Mouse (Mus musculus): ENCODE measurements around the gene Edn2. TPM values are rescaled to one million over a fixed set of nuclear protein-coding genes. Genes with fewer than 3 reads are reported as not detected.
A peak's percentile ranks its signal among the peaks of the same experiment; 100 is the strongest.

Gene Edn2
- polyA plus RNA-seq, 1 experiment from 2014 or later: 0.38 TPM

- Histone ChIP-seq H3K27me3 (replicated peaks; ENCODE audit: control insufficient read depth, insufficient read depth, low read length) (no peaks in the 10 kb centered on the region), H3K4me2 (ENCODE audit: low read length) (no peak overlapping the region), H3K27ac (ENCODE audit: low read length) (no peak overlapping the region), H3K4me1 (replicated peaks; ENCODE audit: control insufficient read depth, insufficient read depth, low read length) (peaks cover 8% of the 10 kb centered on the region; the same call in 1 of the 2 replicates), H3K4me3 (replicated peaks; ENCODE audit: low read length) (no peak overlapping the region), H3K9ac (replicated peaks; ENCODE audit: low read depth, low read length) (no peak overlapping the region), H3K9me3 (ENCODE audit: control insufficient read depth, low read length) (no peaks in the 10 kb centered on the region), H3K36me3 (ENCODE audit: control insufficient read depth, insufficient read depth) (no peaks in the 10 kb centered on the region)
- ATAC-seq: no peak
- WGBS: 82% methylated on average over 4 of the region's 4 CpGs
Observed at GRCm38 (mm10) chr4:120130926-120131325, 30.1 kb upstream of the Edn2 start.

- no peak for ATAC-seq
- no peaks in the 10 kb centered on the region for H3K9me3 ChIP-seq (ENCODE audit: control insufficient read depth, low read length)
- H3K4me2 ChIP-seq (ENCODE audit: low read length): no peak overlapping the region
- no peak overlapping the region for H3K9ac ChIP-seq (replicated peaks; ENCODE audit: low read depth, low read length)
- H3K36me3 ChIP-seq (ENCODE audit: control insufficient read depth, insufficient read depth): no peaks in the 10 kb centered on the region
- peaks cover 6% of the 10 kb centered on the region; the same call in 1 of the 2 replicates for H3K4me1 ChIP-seq (replicated peaks; ENCODE audit: control insufficient read depth, insufficient read depth, low read length)
- no peaks in the 10 kb centered on the region for H3K27me3 ChIP-seq (replicated peaks; ENCODE audit: control insufficient read depth, insufficient read depth, low read length)
- 64% methylated on average over 24 of the region's 24 CpGs for WGBS
- H3K27ac ChIP-seq (ENCODE audit: low read length): no peak overlapping the region
- H3K4me3 ChIP-seq (replicated peaks; ENCODE audit: low read length): no peak overlapping the region
Observed at GRCm38 (mm10) chr4:120131441-120132220, 29.4 kb upstream of the Edn2 start.

GRCm38 (mm10) chr4:120134223-120134622, 26.8 kb upstream of the Edn2 start:
- no peak overlapping the region for H3K4me3 ChIP-seq (replicated peaks; ENCODE audit: low read length)
- H3K9me3 ChIP-seq (ENCODE audit: control insufficient read depth, low read length): no peaks in the 10 kb centered on the region
- 83% methylated on average over 6 of the region's 6 CpGs for WGBS
- no peak overlapping the region for H3K9ac ChIP-seq (replicated peaks; ENCODE audit: low read depth, low read length)
- H3K27ac ChIP-seq (ENCODE audit: low read length): no peak overlapping the region
- H3K27me3 ChIP-seq (replicated peaks; ENCODE audit: control insufficient read depth, insufficient read depth, low read length): no peaks in the 10 kb centered on the region
- no peaks in the 10 kb centered on the region for H3K4me1 ChIP-seq (replicated peaks; ENCODE audit: control insufficient read depth, insufficient read depth, low read length)
- H3K4me2 ChIP-seq (ENCODE audit: low read length): no peak overlapping the region
- ATAC-seq: no peak
- no peaks in the 10 kb centered on the region for H3K36me3 ChIP-seq (ENCODE audit: control insufficient read depth, insufficient read depth)

GRCm38 (mm10) chr4:120141810-120142209, 19.2 kb upstream of the Edn2 start:
- no peak overlapping the region for H3K4me3 ChIP-seq (replicated peaks; ENCODE audit: low read length)
- no peak overlapping the region for H3K9ac ChIP-seq (replicated peaks; ENCODE audit: low read depth, low read length)
- H3K27me3 ChIP-seq (replicated peaks; ENCODE audit: control insufficient read depth, insufficient read depth, low read length): no peaks in the 10 kb centered on the region
- no peaks in the 10 kb centered on the region for H3K36me3 ChIP-seq (ENCODE audit: control insufficient read depth, insufficient read depth)
- H3K9me3 ChIP-seq (ENCODE audit: control insufficient read depth, low read length): no peaks in the 10 kb centered on the region
- no peaks in the 10 kb centered on the region for H3K4me1 ChIP-seq (replicated peaks; ENCODE audit: control insufficient read depth, insufficient read depth, low read length)
- ATAC-seq: peak; percentile 37
- no peak overlapping the region for H3K4me2 ChIP-seq (ENCODE audit: low read length)
- no peak overlapping the region for H3K27ac ChIP-seq (ENCODE audit: low read length)
- 69% methylated on average over 1 of the region's 1 CpGs for WGBS

GRCm38 (mm10) chr4:120142905-120143304, 18.1 kb upstream of the Edn2 start:
- peak; percentile 42; the same call in 1 of the 2 replicates for ATAC-seq
- no peak overlapping the region for H3K9ac ChIP-seq (replicated peaks; ENCODE audit: low read depth, low read length)
- no peaks in the 10 kb centered on the region for H3K9me3 ChIP-seq (ENCODE audit: control insufficient read depth, low read length)
- WGBS: 57% methylated on average over 9 of the region's 9 CpGs
- no peaks in the 10 kb centered on the region for H3K27me3 ChIP-seq (replicated peaks; ENCODE audit: control insufficient read depth, insufficient read depth, low read length)
- no peak overlapping the region for H3K27ac ChIP-seq (ENCODE audit: low read length)
- no peak overlapping the region for H3K4me2 ChIP-seq (ENCODE audit: low read length)
- H3K4me3 ChIP-seq (replicated peaks; ENCODE audit: low read length): no peak overlapping the region
- no peaks in the 10 kb centered on the region for H3K36me3 ChIP-seq (ENCODE audit: control insufficient read depth, insufficient read depth)
- no peaks in the 10 kb centered on the region for H3K4me1 ChIP-seq (replicated peaks; ENCODE audit: control insufficient read depth, insufficient read depth, low read length)

GRCm38 (mm10) chr4:120144343-120144742, 16.7 kb upstream of the Edn2 start:
- no peak overlapping the region for H3K4me2 ChIP-seq (ENCODE audit: low read length)

GRCm38 (mm10) chr4:120145931-120146330, 15.1 kb upstream of the Edn2 start:
- H3K4me1 ChIP-seq (replicated peaks; ENCODE audit: control insufficient read depth, insufficient read depth, low read length): peaks cover 7% of the 10 kb centered on the region
- H3K4me3 ChIP-seq (replicated peaks; ENCODE audit: low read length): no peak overlapping the region
- no peaks in the 10 kb centered on the region for H3K27me3 ChIP-seq (replicated peaks; ENCODE audit: control insufficient read depth, insufficient read depth, low read length)
- H3K9ac ChIP-seq (replicated peaks; ENCODE audit: low read depth, low read length): no peak overlapping the region
- H3K9me3 ChIP-seq (ENCODE audit: control insufficient read depth, low read length): no peaks in the 10 kb centered on the region
- H3K4me2 ChIP-seq (ENCODE audit: low read length): no peak overlapping the region
- H3K27ac ChIP-seq (ENCODE audit: low read length): no peak overlapping the region
- no peaks in the 10 kb centered on the region for H3K36me3 ChIP-seq (ENCODE audit: control insufficient read depth, insufficient read depth)
- ATAC-seq: no peak
- WGBS: 79% methylated on average over 8 of the region's 8 CpGs

More at GRCm38 (mm10) chr4:120144343-120144742, 16.7 kb upstream of the Edn2 start:
- Histone ChIP-seq H3K36me3 (ENCODE audit: control insufficient read depth, insufficient read depth) (no peaks in the 10 kb centered on the region), H3K27ac (ENCODE audit: low read length) (no peak overlapping the region), H3K4me3 (replicated peaks; ENCODE audit: low read length) (no peak overlapping the region), H3K27me3 (replicated peaks; ENCODE audit: control insufficient read depth, insufficient read depth, low read length) (no peaks in the 10 kb centered on the region), H3K9ac (replicated peaks; ENCODE audit: low read depth, low read length) (no peak overlapping the region), H3K9me3 (ENCODE audit: control insufficient read depth, low read length) (no peaks in the 10 kb centered on the region), H3K4me1 (replicated peaks; ENCODE audit: control insufficient read depth, insufficient read depth, low read length) (peaks cover 7% of the 10 kb centered on the region)
- ATAC-seq: no peak
- 73% methylated on average over 5 of the region's 5 CpGs for WGBS

GRCm38 (mm10) chr4:120148291-120149141, 12.5 kb upstream of the Edn2 start:
- Histone ChIP-seq H3K27ac (ENCODE audit: low read length) (no peak overlapping the region), H3K4me3 (replicated peaks; ENCODE audit: low read length) (no peak overlapping the region), H3K4me2 (ENCODE audit: low read length) (peak overlapping the region; percentile 36), H3K4me1 (replicated peaks; ENCODE audit: control insufficient read depth, insufficient read depth, low read length) (peaks cover 7% of the 10 kb centered on the region), H3K9me3 (ENCODE audit: control insufficient read depth, low read length) (no peaks in the 10 kb centered on the region), H3K27me3 (replicated peaks; ENCODE audit: control insufficient read depth, insufficient read depth, low read length) (no peaks in the 10 kb centered on the region), H3K9ac (replicated peaks; ENCODE audit: low read depth, low read length) (peak overlapping the region; percentile 58), H3K36me3 (ENCODE audit: control insufficient read depth, insufficient read depth) (no peaks in the 10 kb centered on the region)
- 4% methylated on average over 43 of the region's 45 CpGs for WGBS
- ATAC-seq: peak; percentile 83

- Histone ChIP-seq H3K9me3 (ENCODE audit: control insufficient read depth, low read length) (no peaks in the 10 kb centered on the region), H3K27me3 (replicated peaks; ENCODE audit: control insufficient read depth, insufficient read depth, low read length) (no peaks in the 10 kb centered on the region), H3K4me3 (replicated peaks; ENCODE audit: low read length) (no peak overlapping the region), H3K4me1 (replicated peaks; ENCODE audit: control insufficient read depth, insufficient read depth, low read length) (peaks cover 7% of the 10 kb centered on the region), H3K4me2 (ENCODE audit: low read length) (peak overlapping the region; percentile 36), H3K27ac (ENCODE audit: low read length) (no peak overlapping the region), H3K36me3 (ENCODE audit: control insufficient read depth, insufficient read depth) (no peaks in the 10 kb centered on the region), H3K9ac (replicated peaks; ENCODE audit: low read depth, low read length) (peak overlapping the region; percentile 58)
- ATAC-seq: peak; percentile 36; the same call in 1 of the 2 replicates
- WGBS: 36% methylated on average over 3 of the region's 3 CpGs
Observed at GRCm38 (mm10) chr4:120149142-120149524, 11.9 kb upstream of the Edn2 start.
